Mouse (Mus musculus): ENCODE data around the gene Spats2l. TPM values are rescaled to one million over a fixed set of nuclear protein-coding genes. Genes with fewer than 3 reads are reported as not detected.
A peak's percentile ranks its signal among the peaks of the same experiment; 100 is the strongest.

The Spats2l gene
- total and polyA plus RNA-seq, 3 experiments = 0.09 to 0.77 (median 0.34) TPM

- DNase-seq (ENCODE audit: extremely low read depth) = no peak
- Histone ChIP-seq H3K27ac (ENCODE audit: insufficient read depth, low read depth) (no peak overlapping the region), H3K4me2 (ENCODE audit: insufficient read depth, low read depth, poor library complexity, severe bottlenecking) (no peak overlapping the region), H3K4me1 (ENCODE audit: control insufficient read depth in 1 of 2, insufficient read depth in 2 of 2) (no peaks in the 10 kb centered on the region), H3K79me2 (replicated peaks; ENCODE audit: control insufficient read depth, extremely low read depth, insufficient read depth, poor library complexity, severe bottlenecking) (no peaks in the 10 kb centered on the region), H3K36me3 (replicated peaks in 1 of 2; ENCODE audit: control insufficient read depth in 1 of 2, insufficient read depth in 1 of 2, low read length in 1 of 2) (no peaks in the 10 kb centered on the region), H3K4me3 (replicated peaks in 1 of 3; ENCODE audit: low read depth in 2 of 3, low read length in 2 of 3, poor library complexity in 1 of 3) (no peak overlapping the region), H3K9ac (ENCODE audit: insufficient read depth, low read depth) (no peak overlapping the region), H3K9me3 (replicated peaks; ENCODE audit: low read length) (no peaks in the 10 kb centered on the region), H3K27me3 (replicated peaks) (no peaks in the 10 kb centered on the region)
- dilution Hi-C loops (cut with MboI; ENCODE audit: extremely low pct_ligation_motif_present, extremely low pct_unique_long_range_greater_than_20kb, low sequenced_read_pairs) (no loop called here), in situ Hi-C loops (cut with MboI; ENCODE audit: low pct_ligation_motif_present, low pct_unique_long_range_greater_than_20kb, low sequenced_read_pairs) (no loop called here)
- TF ChIP-seq JUN (IDR thresholded peaks at IDR 0.05; ENCODE audit: insufficient read depth, low read depth, low read length) = no peak
Measured at GRCm38 (mm10) chr1:57792212-57792611, 18.2 kb downstream of the Spats2l start.

GRCm38 (mm10) chr1:57795838-57796237, 21.9 kb downstream of the Spats2l start:
- Histone ChIP-seq H3K27me3 (replicated peaks) (no peaks in the 10 kb centered on the region), H3K4me3 (replicated peaks in 1 of 3; ENCODE audit: low read depth in 2 of 3, low read length in 2 of 3, poor library complexity in 1 of 3) (no peak overlapping the region), H3K9me3 (replicated peaks; ENCODE audit: low read length) (no peaks in the 10 kb centered on the region), H3K4me2 (ENCODE audit: insufficient read depth, low read depth, poor library complexity, severe bottlenecking) (no peak overlapping the region), H3K27ac (ENCODE audit: insufficient read depth, low read depth) (no peak overlapping the region), H3K9ac (ENCODE audit: insufficient read depth, low read depth) (no peak overlapping the region), H3K4me1 (ENCODE audit: control insufficient read depth in 1 of 2, insufficient read depth in 2 of 2) (no peaks in the 10 kb centered on the region), H3K36me3 (replicated peaks in 1 of 2; ENCODE audit: control insufficient read depth in 1 of 2, insufficient read depth in 1 of 2, low read length in 1 of 2) (no peaks in the 10 kb centered on the region), H3K79me2 (replicated peaks; ENCODE audit: control insufficient read depth, extremely low read depth, insufficient read depth, poor library complexity, severe bottlenecking) (no peaks in the 10 kb centered on the region)
- TF ChIP-seq USF2 (conservative IDR thresholded peaks at IDR 0.05; ENCODE audit: low read depth, low read length) (no peak), PAX5 (IDR thresholded peaks at IDR 0.05; ENCODE audit: low read length) (no peak), RAD21 (IDR thresholded peaks at IDR 0.05; ENCODE audit: low read depth, low read length) (peak; percentile 45), ELF1 (IDR thresholded peaks at IDR 0.05; ENCODE audit: low read depth, low read length) (no peak), ZNF384 (IDR thresholded peaks at IDR 0.05; ENCODE audit: low read depth, low read length) (no peak), MAX (IDR thresholded peaks at IDR 0.05; ENCODE audit: low read length) (no peak), IRF4 (IDR thresholded peaks at IDR 0.05; ENCODE audit: low read depth, low read length) (no peak), POLR2AphosphoS2 (IDR thresholded peaks at IDR 0.05; ENCODE audit: low read depth, low read length) (no peak), SMC3 (IDR thresholded peaks at IDR 0.05; ENCODE audit: low read depth, low read length) (peak; percentile 74), CHD1 (IDR thresholded peaks at IDR 0.05; ENCODE audit: low read depth, low read length) (no peak), JUND (conservative IDR thresholded peaks at IDR 0.05; ENCODE audit: low read depth, low read length) (no peak), CTCF (conservative IDR thresholded peaks at IDR 0.05 in 1 of 2, IDR thresholded peaks at IDR 0.05 in 1 of 2; ENCODE audit: low read depth in 2 of 2, low read length in 2 of 2) (peak in 1 of 2 experiments; percentile 59; a peak in 2 of 4 replicates), GABPA (IDR thresholded peaks at IDR 0.05; ENCODE audit: insufficient replicate concordance, low read depth, low read length) (no peak), JUN (IDR thresholded peaks at IDR 0.05; ENCODE audit: insufficient read depth, low read depth, low read length) (no peak), MYC (IDR thresholded peaks at IDR 0.05; ENCODE audit: low read depth, low read length) (no peak), ZMIZ1 (IDR thresholded peaks at IDR 0.05; ENCODE audit: low read depth, low read length) (no peak)
- in situ Hi-C loops (cut with MboI; ENCODE audit: low pct_ligation_motif_present, low pct_unique_long_range_greater_than_20kb, low sequenced_read_pairs) = no loop called here
- dilution Hi-C loops (cut with MboI; ENCODE audit: extremely low pct_ligation_motif_present, extremely low pct_unique_long_range_greater_than_20kb, low sequenced_read_pairs) = no loop called here
- DNase-seq (ENCODE audit: extremely low read depth) = peak; percentile 4

Data from CH12.LX (cell line).